Mouse (Mus musculus) cortical plate, adult 2 months (tissue): Measurements from ENCODE around the gene Alg5. TPM values are rescaled to one million over a fixed set of nuclear protein-coding genes. Genes with fewer than 3 reads are reported as not detected.
"Not testable (repeated sequence)": the region's sequence is repeated elsewhere in the genome, so short reads cannot be mapped to it uniquely, and the experiment has no call there.

Source experiments
- H3K27ac ChIP-seq: fragments of 200-500 bp; 2 replicates; pipeline ENCODE4 v1.5.1; 2012; ENCODE audit warnings: low read length, control low read depth, inconsistent platforms; ENCODE audit not compliant: insufficient read depth
- H3K4me1 ChIP-seq: fragments of 200-500 bp; 2 replicates; pipeline ENCODE4 v1.6.1; 2011; ENCODE audit warnings: low read length; ENCODE audit not compliant: control insufficient read depth, insufficient read depth
- H3K4me3 ChIP-seq: fragments of 200-500 bp; 2 replicates; pipeline ENCODE4 v1.5.1; 2011; ENCODE audit warnings: mild to moderate bottlenecking, low read length, control low read depth; ENCODE audit not compliant: insufficient read depth
- CTCF ChIP-seq: fragments of 200-500 bp; IDR thresholded peaks from 2 replicates; pipeline ENCODE4 v1.5.1; 2011; ENCODE audit warnings: mild to moderate bottlenecking, control low read depth, low read length; ENCODE audit not compliant: insufficient read depth; ENCODE audit errors: extremely low read depth
- POLR2A ChIP-seq: fragments of 200-500 bp; IDR thresholded peaks from 2 replicates; pipeline ENCODE4 v1.6.1; 2011; ENCODE audit warnings: mild to moderate bottlenecking, low read length, control low read depth; ENCODE audit not compliant: insufficient read depth; ENCODE audit errors: extremely low read depth
- polyA plus RNA-seq: library from polyadenylated mRNA; depleted of rRNA; stranded (reverse); fragments of >200 nt; gene quantifications from 2 replicates; pipeline ENCODE4 v1.2.3, GENCODE M21; 2012

Gene Alg5
- polyA plus RNA-seq, 1 experiment: 23.2 TPM

- H3K4me1 ChIP-seq: no peaks in the 10 kb centered on the region
- no peak for TF ChIP-seq POLR2A
- TF ChIP-seq CTCF: no peak
- H3K4me3 ChIP-seq: no peak overlapping the region
- H3K27ac ChIP-seq: no peak overlapping the region
Measured at GRCm38 (mm10) chr3:54760321-54761115, 25.2 kb downstream of the Alg5 start.

- TF ChIP-seq CTCF (no peak), POLR2A (no peak)
- no peaks in the 10 kb centered on the region for H3K4me1 ChIP-seq
Measured at GRCm38 (mm10) chr3:54761258-54761657, 25.9 kb downstream of the Alg5 start.

GRCm38 (mm10) chr3:54764418-54764817 lies 29.1 kb downstream of the Alg5 start:
- H3K27ac ChIP-seq: no peak overlapping the region
- no peak for TF ChIP-seq CTCF
- TF ChIP-seq POLR2A: no peak
- peak overlapping the region; percentile 2; the same call in 1 of the 2 replicates for H3K4me3 ChIP-seq

More at GRCm38 (mm10) chr3:54761258-54761657, 25.9 kb downstream of the Alg5 start:
- H3K27ac ChIP-seq: no peak overlapping the region
- no peak overlapping the region for H3K4me3 ChIP-seq

GRCm38 (mm10) chr3:54765521-54765920 lies 30.2 kb downstream of the Alg5 start:
- not testable (repeated sequence) for H3K27ac ChIP-seq, H3K4me1 ChIP-seq

More at GRCm38 (mm10) chr3:54764418-54764817, 29.1 kb downstream of the Alg5 start:
- H3K4me1 ChIP-seq: no peaks in the 10 kb centered on the region

GRCm38 (mm10) chr3:54766034-54766433 lies 30.7 kb downstream of the Alg5 start:
- H3K27ac ChIP-seq: no peak overlapping the region

More at GRCm38 (mm10) chr3:54765521-54765920, 30.2 kb downstream of the Alg5 start:
- H3K4me3 ChIP-seq: not testable (repeated sequence)

GRCm38 (mm10) chr3:54766811-54767210 lies 31.5 kb downstream of the Alg5 start:
- Histone ChIP-seq H3K4me1 (no peaks in the 10 kb centered on the region), H3K4me3 (no peak overlapping the region), H3K27ac (no peak overlapping the region)
- no peak for TF ChIP-seq CTCF
- no peak for TF ChIP-seq POLR2A

More at GRCm38 (mm10) chr3:54766034-54766433, 30.7 kb downstream of the Alg5 start:
- Histone ChIP-seq H3K4me3 (no peak overlapping the region), H3K4me1 (no peaks in the 10 kb centered on the region)
- TF ChIP-seq POLR2A (no peak), CTCF (no peak)

GRCm38 (mm10) chr3:54768592-54768991 lies 33.3 kb downstream of the Alg5 start:
- Histone ChIP-seq H3K27ac (no peak overlapping the region), H3K4me1 (no peaks in the 10 kb centered on the region), H3K4me3 (no peak overlapping the region)
- TF ChIP-seq CTCF: no peak
- TF ChIP-seq POLR2A: no peak

GRCm38 (mm10) chr3:54769349-54770275 lies 34.3 kb downstream of the Alg5 start:
- Histone ChIP-seq H3K4me3 (no peak overlapping the region), H3K4me1 (no peaks in the 10 kb centered on the region), H3K27ac (no peak overlapping the region)
- TF ChIP-seq CTCF (no peak), POLR2A (no peak)

- Histone ChIP-seq H3K4me1 (no peaks in the 10 kb centered on the region), H3K27ac (no peak overlapping the region), H3K4me3 (no peak overlapping the region)
- no peak for TF ChIP-seq CTCF
- TF ChIP-seq POLR2A: no peak
Measured at GRCm38 (mm10) chr3:54773613-54774012, 38.3 kb downstream of the Alg5 start.
